Mouse (Mus musculus) forebrain, embryonic 16.5 days (tissue): ENCODE data around the gene Specc1. TPM values are rescaled to one million over a fixed set of nuclear protein-coding genes. Genes with fewer than 3 reads are reported as not detected.

Experiments used
- ATAC-seq: fragments of 200-750 bp; cut with Nextera tagmentation; 2 replicates; pipeline ENCODE4 v1.8.0; 2017; ENCODE audit warnings: mild to moderate bottlenecking, moderate library complexity
- H3K27ac ChIP-seq: fragments of 300-500 bp; sonication (generic); 2 replicates; pipeline ENCODE4 v1.5.1; 2014; ENCODE audit warnings: low read length, control low read depth
- H3K27me3 ChIP-seq: fragments of 300-500 bp; sonication (generic); replicated peaks from 2 replicates; pipeline ENCODE4 v1.6.1; 2014; ENCODE audit warnings: low read length; ENCODE audit not compliant: control insufficient read depth, insufficient read depth
- H3K36me3 ChIP-seq: fragments of 300-500 bp; sonication (generic); 2 replicates; pipeline ENCODE4 v1.6.1; 2014; ENCODE audit not compliant: control insufficient read depth, insufficient read depth
- H3K4me1 ChIP-seq: fragments of 300-500 bp; sonication (generic); replicated peaks from 2 replicates; pipeline ENCODE4 v1.6.1; 2014; ENCODE audit warnings: low read length; ENCODE audit not compliant: control insufficient read depth, insufficient read depth
- H3K4me2 ChIP-seq: fragments of 300-500 bp; sonication (generic); 2 replicates; pipeline ENCODE4 v1.6.1; 2014; ENCODE audit warnings: mild to moderate bottlenecking, low read length, control low read depth
- H3K4me3 ChIP-seq: fragments of 300-500 bp; sonication (generic); replicated peaks from 2 replicates; pipeline ENCODE4 v1.5.1; 2014; ENCODE audit warnings: mild to moderate bottlenecking, low read length, control low read depth
- H3K9ac ChIP-seq: fragments of 300-500 bp; sonication (generic); replicated peaks from 2 replicates; pipeline ENCODE4 v1.6.1; 2014; ENCODE audit warnings: low read depth, low read length, control low read depth
- H3K9me3 ChIP-seq: fragments of 300-500 bp; sonication (generic); 2 replicates; pipeline ENCODE4 v1.6.1; 2016; ENCODE audit warnings: low read length; ENCODE audit not compliant: control insufficient read depth
- WGBS: fragments of 180-500 bp; shearing (Covaris S2); extraction: QIAGEN DNeasy Blood & Tissue Kit; methylation state at CpG from one replicate; pipeline ENCODE4 v1.1.7; 2014; 5-methylcytosine and 5-hydroxymethylcytosine counted together
- polyA plus RNA-seq: library from polyadenylated mRNA; unstranded; fragments of >200 nt; fragmentation: Nextera tagmentation; extraction: Ambion mirVana; gene quantifications from 2 replicates; pipeline ENCODE4 v1.2.1, GENCODE M21; 2015

Gene Specc1
- polyA plus RNA-seq, 1 experiment from 2014 or later: 9.4 TPM

DNA sequence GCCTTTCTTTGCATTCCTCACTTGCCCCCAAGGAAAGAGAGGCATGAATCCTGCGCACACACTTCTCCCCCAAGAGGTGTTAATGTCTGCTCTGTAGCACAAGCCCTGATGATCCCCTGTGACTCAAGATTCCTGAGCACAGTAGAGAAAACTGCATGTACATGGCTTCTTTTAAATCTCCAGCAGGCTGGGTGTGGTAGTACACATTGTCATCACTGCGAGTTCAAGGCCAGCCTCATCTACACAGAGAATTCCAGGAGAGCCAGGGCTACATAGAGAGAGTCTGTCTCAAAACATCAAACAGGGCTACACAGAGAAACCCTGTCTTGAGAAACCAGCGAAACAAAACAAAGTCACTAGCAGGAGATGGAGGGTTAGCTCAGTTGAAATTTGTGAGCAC, 211.6 kb downstream of the Specc1 start:
- 92% methylated on average over 3 of the region's 3 CpGs for WGBS

DNA sequence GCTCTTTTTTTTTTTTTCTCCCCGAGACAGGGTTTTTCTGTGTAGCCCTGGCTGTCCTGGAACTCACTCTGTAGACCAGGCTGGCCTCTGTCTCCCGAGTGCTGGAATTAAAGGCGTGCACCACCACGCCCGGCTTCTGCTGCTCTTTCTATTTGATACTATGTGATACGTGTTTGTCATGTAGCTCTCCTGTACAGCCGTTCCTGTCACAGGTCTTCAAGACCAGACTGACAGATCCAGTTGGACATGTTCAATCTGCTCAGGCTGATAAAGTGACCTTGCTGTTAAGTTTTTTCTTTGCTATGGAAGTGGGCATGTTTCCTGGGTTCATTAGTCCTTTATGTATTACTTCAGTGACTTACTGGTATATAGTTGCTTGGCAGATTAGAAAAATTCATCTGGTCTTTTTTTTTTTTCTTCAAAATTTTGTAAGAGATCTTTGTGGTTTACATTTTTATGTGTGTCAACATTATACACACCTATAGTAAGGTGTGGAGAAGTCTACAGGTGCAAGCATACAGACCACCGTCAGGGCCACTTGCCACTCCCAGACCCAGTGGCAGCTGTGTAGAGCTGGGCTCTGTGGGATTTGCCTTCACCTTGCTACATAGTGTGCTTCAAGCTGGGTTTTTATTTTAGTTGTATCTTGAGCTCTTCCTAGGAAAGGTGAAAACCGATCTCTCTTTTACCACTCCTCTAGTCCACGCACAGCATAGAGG, 221.0 kb downstream of the Specc1 start:
- Histone ChIP-seq H3K27ac (no peak overlapping the region), H3K9ac (no peak overlapping the region), H3K27me3 (no peaks in the 10 kb centered on the region), H3K36me3 (no peaks in the 10 kb centered on the region), H3K4me1 (no peaks in the 10 kb centered on the region), H3K9me3 (peaks cover 2% of the 10 kb centered on the region; the same call in 1 of the 2 replicates), H3K4me3 (no peak overlapping the region), H3K4me2 (no peak overlapping the region)
- 94% methylated on average over 10 of the region's 10 CpGs for WGBS
- no peak for ATAC-seq

More for the DNA sequence above, 211.6 kb downstream of the Specc1 start:
- no peaks in the 10 kb centered on the region for H3K27me3 ChIP-seq
- H3K4me2 ChIP-seq: no peak overlapping the region
- no peak overlapping the region for H3K4me3 ChIP-seq
- H3K9me3 ChIP-seq: no peaks in the 10 kb centered on the region; the same call in 1 of the 2 replicates
- H3K4me1 ChIP-seq: no peaks in the 10 kb centered on the region
- no peak overlapping the region for H3K27ac ChIP-seq
- no peak for ATAC-seq
- no peak overlapping the region for H3K9ac ChIP-seq
- H3K36me3 ChIP-seq: no peaks in the 10 kb centered on the region; the same call in 1 of the 2 replicates

DNA sequence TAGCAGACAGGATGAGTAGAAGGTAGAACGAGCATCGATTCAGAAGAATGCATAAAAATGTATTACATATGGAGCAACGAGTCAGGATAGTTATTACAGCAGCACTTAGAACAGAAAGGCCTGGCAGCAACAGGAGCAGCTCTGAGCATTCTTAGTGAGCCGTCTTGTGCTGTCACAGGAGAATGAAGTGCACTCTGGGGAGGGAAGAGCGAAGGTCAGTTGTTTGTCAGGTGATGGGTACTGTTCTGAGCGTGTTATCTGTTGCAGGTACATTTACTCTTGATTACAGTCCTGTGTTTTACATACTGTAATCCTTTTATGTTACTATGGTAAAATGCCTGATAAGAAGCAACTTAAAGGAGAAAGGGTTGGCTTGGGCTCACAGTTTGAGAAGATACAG, 224.2 kb downstream of the Specc1 start:
- H3K27ac ChIP-seq: no peak overlapping the region
- no peaks in the 10 kb centered on the region for H3K36me3 ChIP-seq
- H3K4me1 ChIP-seq: no peaks in the 10 kb centered on the region
- H3K9ac ChIP-seq: no peak overlapping the region
- H3K4me3 ChIP-seq: no peak overlapping the region
- peaks cover 2% of the 10 kb centered on the region; the same call in 1 of the 2 replicates for H3K9me3 ChIP-seq
- ATAC-seq: no peak
- no peaks in the 10 kb centered on the region for H3K27me3 ChIP-seq
- H3K4me2 ChIP-seq: no peak overlapping the region
- 96% methylated on average over 6 of the region's 6 CpGs for WGBS

DNA sequence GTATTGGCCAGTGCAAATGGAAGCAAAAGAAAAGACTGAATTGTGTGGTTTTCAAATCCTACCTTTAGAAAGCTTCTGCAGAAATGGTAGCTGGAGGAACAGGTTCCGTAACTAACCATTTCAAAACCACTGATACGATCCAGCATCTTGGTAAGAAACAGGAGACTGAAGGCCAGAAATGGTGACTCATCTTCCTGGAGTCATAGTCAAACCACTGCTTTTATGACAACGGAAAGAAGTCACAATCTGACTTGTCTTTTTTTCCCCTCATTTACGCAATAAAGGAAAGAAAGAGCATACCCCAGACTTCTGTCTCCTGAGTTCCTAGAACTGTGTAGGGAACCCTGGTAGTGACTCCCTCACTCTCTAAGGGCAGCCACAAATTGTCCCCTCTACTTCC, 228.3 kb downstream of the Specc1 start:
- no peaks in the 10 kb centered on the region for H3K4me1 ChIP-seq
- ATAC-seq: no peak
- no peaks in the 10 kb centered on the region for H3K27me3 ChIP-seq
- no peak overlapping the region for H3K4me2 ChIP-seq
- H3K9me3 ChIP-seq: peaks cover 2% of the 10 kb centered on the region; the same call in 1 of the 2 replicates
- WGBS: 94% methylated on average over 4 of the region's 4 CpGs
- H3K9ac ChIP-seq: no peak overlapping the region
- no peaks in the 10 kb centered on the region for H3K36me3 ChIP-seq
- H3K27ac ChIP-seq: no peak overlapping the region
- H3K4me3 ChIP-seq: no peak overlapping the region

DNA sequence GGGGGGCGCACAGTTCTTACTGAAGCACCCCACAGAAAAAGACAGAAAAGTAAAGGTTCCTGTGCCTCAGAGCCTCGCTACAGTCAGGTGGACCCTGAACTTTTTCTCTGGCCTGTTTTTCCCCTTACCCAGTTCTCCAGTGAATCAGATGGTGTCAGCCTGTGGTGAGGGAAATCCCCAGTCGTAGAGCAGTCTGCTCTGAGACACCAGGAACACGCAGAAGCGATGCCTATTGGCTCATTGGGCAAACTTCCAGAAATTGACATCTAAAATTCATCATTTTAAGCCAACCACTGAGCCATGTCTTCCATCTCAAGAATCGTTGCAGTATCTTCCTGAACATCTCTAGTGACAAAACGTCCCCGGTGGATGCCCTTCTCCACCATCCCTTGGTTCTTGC, 230.5 kb downstream of the Specc1 start:
- Histone ChIP-seq H3K9me3 (no peaks in the 10 kb centered on the region), H3K9ac (no peak overlapping the region), H3K27me3 (no peaks in the 10 kb centered on the region), H3K4me3 (no peak overlapping the region), H3K4me2 (no peak overlapping the region), H3K4me1 (no peaks in the 10 kb centered on the region), H3K27ac (no peak overlapping the region), H3K36me3 (no peaks in the 10 kb centered on the region)
- ATAC-seq: no peak
- 89% methylated on average over 8 of the region's 8 CpGs for WGBS

DNA sequence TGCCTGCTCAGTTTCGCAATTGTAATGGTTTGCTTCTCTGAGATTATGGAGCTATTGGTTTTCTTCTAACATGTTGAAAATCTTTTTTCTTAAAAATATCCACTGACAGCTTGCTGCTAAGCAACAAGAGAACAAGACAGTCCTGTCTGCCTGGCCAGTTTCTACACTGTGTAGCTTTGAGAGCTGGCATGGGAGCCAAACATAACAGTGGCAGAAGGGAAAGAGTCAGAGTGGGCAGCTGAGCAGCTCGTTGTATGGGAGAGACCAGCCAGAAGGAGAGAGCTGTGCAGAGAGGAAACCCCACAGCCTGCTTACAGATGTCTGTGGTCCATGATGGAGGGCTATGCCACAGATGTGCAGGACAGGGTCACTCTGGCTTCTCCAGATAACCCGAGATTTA, 235.5 kb downstream of the Specc1 start:
- 83% methylated on average over 3 of the region's 3 CpGs for WGBS
- no peak overlapping the region for H3K27ac ChIP-seq

DNA sequence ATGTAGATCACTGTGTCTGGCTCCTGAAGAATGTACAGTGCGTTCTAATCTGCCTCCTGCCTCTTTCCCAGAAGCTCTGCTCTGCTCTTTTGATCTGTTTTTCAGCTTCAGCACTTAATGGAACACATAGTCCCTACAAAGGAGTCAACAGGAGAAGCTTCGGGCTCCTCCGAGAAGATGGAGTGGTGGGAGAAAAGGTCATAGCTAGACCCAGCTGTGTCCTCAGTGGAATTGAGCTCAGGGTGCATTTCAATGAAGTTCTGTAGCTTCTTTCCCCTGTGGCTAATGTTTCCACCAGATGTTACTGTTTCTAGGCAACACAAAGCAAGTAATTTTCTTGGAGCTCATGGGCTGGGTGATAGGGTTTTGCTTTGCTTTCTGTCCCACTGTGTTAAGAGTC, 236.6 kb downstream of the Specc1 start:
- 93% methylated on average over 3 of the region's 3 CpGs for WGBS
- Histone ChIP-seq H3K9me3 (no peaks in the 10 kb centered on the region), H3K4me2 (no peak overlapping the region), H3K36me3 (no peaks in the 10 kb centered on the region), H3K4me1 (no peaks in the 10 kb centered on the region), H3K27ac (no peak overlapping the region), H3K4me3 (no peak overlapping the region), H3K9ac (no peak overlapping the region), H3K27me3 (no peaks in the 10 kb centered on the region)
- ATAC-seq: no peak

More for the DNA sequence above, 235.5 kb downstream of the Specc1 start:
- no peak for ATAC-seq
- H3K4me1 ChIP-seq: no peaks in the 10 kb centered on the region
- no peaks in the 10 kb centered on the region for H3K36me3 ChIP-seq
- H3K9ac ChIP-seq: no peak overlapping the region
- no peaks in the 10 kb centered on the region for H3K9me3 ChIP-seq
- no peak overlapping the region for H3K4me2 ChIP-seq
- no peaks in the 10 kb centered on the region for H3K27me3 ChIP-seq
- no peak overlapping the region for H3K4me3 ChIP-seq

DNA sequence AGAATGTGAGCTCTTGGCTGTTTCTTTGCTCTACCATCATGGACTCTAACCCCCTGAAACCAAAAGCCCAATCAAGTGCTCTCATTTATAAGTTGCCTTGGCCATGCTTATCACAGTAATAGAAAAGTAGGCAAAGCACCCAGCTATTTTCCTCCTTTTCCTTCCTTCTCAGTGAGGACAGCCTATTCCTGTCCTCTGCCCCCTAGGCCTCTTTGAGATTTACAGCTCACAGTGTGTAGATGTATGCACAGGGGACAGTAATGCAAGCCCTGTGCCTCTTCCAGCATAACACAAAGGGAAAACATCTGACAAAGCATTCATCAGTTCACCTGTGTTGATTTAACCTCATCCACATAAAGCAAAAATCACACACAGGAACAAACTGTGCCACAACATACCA, 237.7 kb downstream of the Specc1 start:
- no peaks in the 10 kb centered on the region for H3K27me3 ChIP-seq
- no peaks in the 10 kb centered on the region for H3K4me1 ChIP-seq
- no peaks in the 10 kb centered on the region for H3K9me3 ChIP-seq
- no peak overlapping the region for H3K4me3 ChIP-seq
- H3K27ac ChIP-seq: no peak overlapping the region
- no peaks in the 10 kb centered on the region for H3K36me3 ChIP-seq
- no peak for ATAC-seq
- H3K4me2 ChIP-seq: no peak overlapping the region
- H3K9ac ChIP-seq: no peak overlapping the region

DNA sequence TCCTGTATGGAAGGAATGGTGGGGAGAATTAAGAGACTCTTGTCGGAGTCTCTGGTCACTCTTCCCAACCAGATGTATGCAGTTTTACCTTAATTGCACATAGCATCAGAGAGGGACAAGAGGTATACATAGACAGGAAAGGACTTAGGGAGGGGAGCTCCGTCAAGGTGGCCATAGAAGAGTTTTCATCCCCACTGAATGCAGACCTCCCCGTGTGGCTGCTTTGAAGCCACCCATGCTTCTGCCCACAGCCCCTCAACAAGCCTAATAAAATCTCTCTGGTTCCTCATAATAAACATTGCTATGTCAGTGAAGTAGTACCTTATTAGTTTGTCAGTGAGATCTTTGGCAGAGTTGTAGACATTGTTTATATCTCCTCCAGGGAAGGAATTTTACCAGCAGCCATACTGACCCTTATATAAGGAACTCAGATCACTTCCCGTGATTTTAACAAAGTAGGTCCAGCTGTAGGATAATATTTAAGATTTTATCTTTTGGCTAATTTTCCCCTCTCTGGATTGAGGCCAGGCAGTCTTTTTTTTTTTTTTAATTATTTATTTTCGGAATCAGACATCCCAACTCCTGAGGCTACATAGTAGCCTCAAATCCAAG, 244.4 kb downstream of the Specc1 start:
- no peak for ATAC-seq
- no peak overlapping the region for H3K27ac ChIP-seq
- WGBS: 92% methylated on average over 5 of the region's 5 CpGs
- no peak overlapping the region for H3K4me3 ChIP-seq
- no peak overlapping the region for H3K9ac ChIP-seq
- H3K36me3 ChIP-seq: no peaks in the 10 kb centered on the region
- H3K27me3 ChIP-seq: no peaks in the 10 kb centered on the region
- no peaks in the 10 kb centered on the region for H3K4me1 ChIP-seq
- no peak overlapping the region for H3K4me2 ChIP-seq
- no peaks in the 10 kb centered on the region for H3K9me3 ChIP-seq
